ENCODE assay signal across 16 mouse cellular contexts in the genomic region with DNA sequence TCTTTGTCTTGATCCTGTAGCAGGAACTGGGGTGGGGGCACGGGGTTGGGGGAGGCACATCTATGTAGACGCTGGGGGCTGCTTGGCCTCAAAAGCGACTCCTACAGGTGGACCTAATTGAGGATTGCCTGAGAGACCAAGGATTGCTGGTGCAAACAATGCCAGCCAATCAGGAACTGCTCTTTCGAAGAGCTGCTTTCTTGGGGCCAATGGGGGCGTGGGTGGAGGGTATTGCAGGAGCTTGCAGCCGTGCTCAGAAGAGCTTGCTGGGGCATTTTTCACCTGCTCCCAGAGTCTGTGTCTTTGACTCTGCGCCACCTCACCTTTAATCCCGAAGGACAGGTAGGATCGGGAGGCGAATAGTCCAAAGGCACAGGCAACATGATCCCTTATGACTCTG.
"Had no signal": no experiment of that assay in that cellular context is flagged by ENCODE, and none has a peak within 500 bp of the region (broad histone marks: within the 10 kb centered on the region; RNA-seq: fewer than 3 reads in every experiment).

No protein-coding gene starts in this region.

- H3K4me2 ChIP-seq: limb, embryonic 13.5 days; liver, embryonic 15.5 days; lung, embryonic 14.5 days; neural tube, embryonic 13.5 days; stomach, embryonic 15.5 days had no signal

- DNase-seq: kidney, adult 18-20 months; kidney, postnatal 10 days; left cerebral cortex, postnatal 4 days; lung, embryonic 14.5 days; lung, postnatal 10 days; lung, postnatal 4 days; midbrain, embryonic 14.5 days; retina, postnatal 1 day; right cerebral cortex, postnatal 4 days; spleen, adult 18-20 months; thymus, postnatal 36 days had no signal

- H3K9ac ChIP-seq: limb, embryonic 13.5 days; liver, embryonic 15.5 days; lung, embryonic 14.5 days; neural tube, embryonic 13.5 days; stomach, embryonic 15.5 days had no signal

- H3K27ac ChIP-seq: limb, embryonic 13.5 days; liver, embryonic 15.5 days; midbrain, embryonic 10.5 days; neural tube, embryonic 13.5 days; stomach, embryonic 15.5 days had no signal

- H3K4me1 ChIP-seq: limb, embryonic 13.5 days; midbrain, embryonic 10.5 days; neural tube, embryonic 13.5 days; stomach, embryonic 15.5 days had no signal

- H3K27me3 ChIP-seq: limb, embryonic 13.5 days; liver, embryonic 15.5 days; neural tube, embryonic 13.5 days; stomach, embryonic 15.5 days had no signal

- H3K9me3 ChIP-seq: limb, embryonic 13.5 days; liver, embryonic 15.5 days; midbrain, embryonic 10.5 days; neural tube, embryonic 13.5 days; stomach, embryonic 15.5 days had no signal

- H3K4me3 ChIP-seq: limb, embryonic 13.5 days; liver, embryonic 15.5 days; midbrain, embryonic 10.5 days; neural tube, embryonic 13.5 days; stomach, embryonic 15.5 days had no signal

- H3K36me3 ChIP-seq: limb, embryonic 13.5 days; liver, embryonic 15.5 days; midbrain, embryonic 10.5 days; neural tube, embryonic 13.5 days; stomach, embryonic 15.5 days had no signal
